Mouse (Mus musculus) heart, embryonic 11.5 days (tissue): Measurements from ENCODE around the gene Sf3a2. TPM values are rescaled to one million over a fixed set of nuclear protein-coding genes. Genes with fewer than 3 reads are reported as not detected.

Experiments
- ATAC-seq: fragments of 200-750 bp; cut with Nextera tagmentation; replicated peaks from 2 replicates; pipeline ENCODE4 v1.8.0; 2017; ENCODE audit warnings: moderate library complexity; ENCODE audit not compliant: insufficient number of reproducible peaks, low FRiP score, low TSS enrichment
- H3K27ac ChIP-seq: fragments of 300-500 bp; sonication (generic); 2 replicates; pipeline ENCODE4 v1.5.1; 2014; ENCODE audit warnings: mild to moderate bottlenecking, low read depth, low read length
- H3K27me3 ChIP-seq: fragments of 300-500 bp; sonication (generic); 2 replicates; pipeline ENCODE4 v1.6.1; 2014; ENCODE audit warnings: mild to moderate bottlenecking, low read length, mixed read lengths; ENCODE audit not compliant: control insufficient read depth, insufficient read depth
- H3K36me3 ChIP-seq: fragments of 300-500 bp; sonication (generic); 2 replicates; pipeline ENCODE4 v1.6.1; 2014; ENCODE audit warnings: mild to moderate bottlenecking, low read length, moderate library complexity, mixed read lengths; ENCODE audit not compliant: control insufficient read depth, insufficient read depth
- H3K4me1 ChIP-seq: fragments of 300-500 bp; sonication (generic); 2 replicates; pipeline ENCODE4 v1.6.1; 2014; ENCODE audit warnings: low read length; ENCODE audit not compliant: control insufficient read depth, insufficient read depth
- H3K4me2 ChIP-seq: fragments of 300-500 bp; sonication (generic); 2 replicates; pipeline ENCODE4 v1.6.1; 2014; ENCODE audit warnings: mild to moderate bottlenecking, moderate library complexity
- H3K4me3 ChIP-seq: fragments of 300-500 bp; sonication (generic); 2 replicates; pipeline ENCODE4 v1.5.1; 2014; ENCODE audit warnings: low read depth, low read length
- H3K9ac ChIP-seq: fragments of 300-500 bp; sonication (generic); 2 replicates; pipeline ENCODE4 v1.6.1; 2014; ENCODE audit warnings: mild to moderate bottlenecking, low read depth, low read length, moderate library complexity
- H3K9me3 ChIP-seq: fragments of 300-500 bp; sonication (generic); replicated peaks from 2 replicates; pipeline ENCODE4 v1.6.1; 2016; ENCODE audit warnings: low read length; ENCODE audit not compliant: control insufficient read depth
- WGBS: fragments of 180-500 bp; shearing (Covaris S2); extraction: QIAGEN DNeasy Blood & Tissue Kit; methylation state at CpG from one replicate; pipeline ENCODE4 v1.1.7; 2014; ENCODE audit not compliant: insufficient replicate concordance; 5-methylcytosine and 5-hydroxymethylcytosine counted together
- polyA plus RNA-seq: library from polyadenylated mRNA; unstranded; fragments of >200 nt; fragmentation: Nextera tagmentation; extraction: Ambion mirVana; gene quantifications from 2 replicates; pipeline ENCODE4 v1.2.1, GENCODE M21; 2014

The Sf3a2 gene
- polyA plus RNA-seq, 1 experiment from 2014 or later = 68.6 TPM

- Histone ChIP-seq H3K4me2 (no peak overlapping the region), H3K9ac (no peak overlapping the region), H3K9me3 (no peaks in the 10 kb centered on the region), H3K27me3 (no peaks in the 10 kb centered on the region), H3K4me3 (no peak overlapping the region), H3K4me1 (no peaks in the 10 kb centered on the region), H3K36me3 (peaks cover 55% of the 10 kb centered on the region), H3K27ac (no peak overlapping the region)
- ATAC-seq = no peak
- 95% methylated on average over 2 of the region's 2 CpGs for WGBS
Measured at GRCm38 (mm10) chr10:80784302-80784701, 13.7 kb upstream of the Sf3a2 start.

GRCm38 (mm10) chr10:80784871-80785270, 13.1 kb upstream of the Sf3a2 start:
- Histone ChIP-seq H3K4me3 (no peak overlapping the region), H3K4me1 (no peaks in the 10 kb centered on the region), H3K4me2 (no peak overlapping the region), H3K27me3 (no peaks in the 10 kb centered on the region), H3K27ac (no peak overlapping the region), H3K36me3 (peaks cover 56% of the 10 kb centered on the region), H3K9ac (no peak overlapping the region), H3K9me3 (no peaks in the 10 kb centered on the region)
- 88% methylated on average over 12 of the region's 12 CpGs for WGBS
- ATAC-seq = no peak

DNA sequence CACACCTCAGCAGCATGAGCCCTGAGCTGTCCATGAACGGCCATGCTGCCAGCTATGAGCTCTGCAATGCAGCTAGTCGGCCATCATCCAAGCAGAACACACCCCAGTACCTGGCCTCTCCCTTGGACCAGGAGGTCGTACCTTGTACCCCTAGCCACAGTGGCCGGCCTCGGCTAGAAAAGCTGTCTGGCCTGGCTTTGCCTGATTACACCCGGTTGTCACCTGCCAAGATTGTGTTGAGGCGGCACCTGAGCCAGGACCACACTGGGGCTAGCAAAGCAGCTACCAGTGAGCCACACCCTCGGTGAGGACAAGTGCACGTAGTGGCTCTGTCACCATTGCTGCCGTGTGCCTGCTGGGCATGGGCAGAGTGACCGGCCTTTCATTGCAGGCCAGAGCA, 12.0 kb upstream of the Sf3a2 start:
- ATAC-seq = no peak
- no peak overlapping the region for H3K9ac ChIP-seq
- no peak overlapping the region for H3K4me3 ChIP-seq
- peaks cover 59% of the 10 kb centered on the region for H3K36me3 ChIP-seq
- WGBS = 92% methylated on average over 11 of the region's 11 CpGs
- H3K27ac ChIP-seq = no peak overlapping the region
- H3K4me2 ChIP-seq = no peak overlapping the region
- no peaks in the 10 kb centered on the region for H3K27me3 ChIP-seq
- no peaks in the 10 kb centered on the region for H3K9me3 ChIP-seq
- peaks cover 3% of the 10 kb centered on the region for H3K4me1 ChIP-seq

- ATAC-seq = no peak
- H3K9me3 ChIP-seq = no peaks in the 10 kb centered on the region
- peaks cover 18% of the 10 kb centered on the region for H3K4me1 ChIP-seq
- no peak overlapping the region for H3K27ac ChIP-seq
- no peak overlapping the region for H3K4me3 ChIP-seq
- peaks cover 59% of the 10 kb centered on the region for H3K36me3 ChIP-seq
- 83% methylated on average over 2 of the region's 2 CpGs for WGBS
- no peak overlapping the region for H3K9ac ChIP-seq
- no peak overlapping the region for H3K4me2 ChIP-seq
- no peaks in the 10 kb centered on the region for H3K27me3 ChIP-seq
Measured at GRCm38 (mm10) chr10:80787517-80787916, 10.5 kb upstream of the Sf3a2 start.

DNA sequence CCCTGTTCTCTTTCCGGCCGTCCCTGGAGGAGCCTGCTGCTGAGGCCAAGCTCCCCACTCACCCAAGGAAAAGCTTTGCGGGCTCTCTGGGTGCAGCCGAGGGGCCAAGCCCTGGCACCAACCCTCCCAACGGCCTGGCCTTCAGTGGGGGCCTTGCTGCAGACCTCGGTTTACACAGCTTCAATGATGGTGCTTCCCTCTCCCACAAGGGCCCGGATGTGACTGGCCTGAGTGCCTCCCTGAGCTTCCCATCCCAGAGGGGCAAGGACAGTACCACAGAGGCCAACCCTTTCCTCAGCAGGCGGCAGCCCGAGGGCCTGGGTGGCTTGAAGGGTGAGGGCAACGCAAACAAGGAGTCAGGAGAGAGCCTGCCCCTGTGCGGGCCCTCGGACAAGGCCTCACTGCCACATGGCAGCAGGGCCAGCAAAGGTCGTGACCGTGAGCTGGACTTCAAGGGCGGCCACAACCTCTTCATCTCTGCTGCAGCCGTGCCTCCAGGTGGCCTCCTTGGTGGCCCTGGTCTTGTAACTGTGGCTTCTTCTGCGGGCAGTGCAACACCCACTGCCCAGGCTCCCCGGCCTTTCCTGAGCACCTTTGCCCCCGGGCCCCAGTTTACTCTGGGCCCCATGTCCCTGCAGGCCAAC, 7.1 kb upstream of the Sf3a2 start:
- Histone ChIP-seq H3K4me1 (peaks cover 18% of the 10 kb centered on the region), H3K27ac (no peak overlapping the region; the same call in 1 of the 2 replicates), H3K9ac (no peak overlapping the region), H3K36me3 (peaks cover 65% of the 10 kb centered on the region), H3K4me3 (no peak overlapping the region), H3K9me3 (no peaks in the 10 kb centered on the region), H3K4me2 (no peak overlapping the region), H3K27me3 (no peaks in the 10 kb centered on the region)
- no peak for ATAC-seq
- WGBS = 75% methylated on average over 19 of the region's 19 CpGs

DNA sequence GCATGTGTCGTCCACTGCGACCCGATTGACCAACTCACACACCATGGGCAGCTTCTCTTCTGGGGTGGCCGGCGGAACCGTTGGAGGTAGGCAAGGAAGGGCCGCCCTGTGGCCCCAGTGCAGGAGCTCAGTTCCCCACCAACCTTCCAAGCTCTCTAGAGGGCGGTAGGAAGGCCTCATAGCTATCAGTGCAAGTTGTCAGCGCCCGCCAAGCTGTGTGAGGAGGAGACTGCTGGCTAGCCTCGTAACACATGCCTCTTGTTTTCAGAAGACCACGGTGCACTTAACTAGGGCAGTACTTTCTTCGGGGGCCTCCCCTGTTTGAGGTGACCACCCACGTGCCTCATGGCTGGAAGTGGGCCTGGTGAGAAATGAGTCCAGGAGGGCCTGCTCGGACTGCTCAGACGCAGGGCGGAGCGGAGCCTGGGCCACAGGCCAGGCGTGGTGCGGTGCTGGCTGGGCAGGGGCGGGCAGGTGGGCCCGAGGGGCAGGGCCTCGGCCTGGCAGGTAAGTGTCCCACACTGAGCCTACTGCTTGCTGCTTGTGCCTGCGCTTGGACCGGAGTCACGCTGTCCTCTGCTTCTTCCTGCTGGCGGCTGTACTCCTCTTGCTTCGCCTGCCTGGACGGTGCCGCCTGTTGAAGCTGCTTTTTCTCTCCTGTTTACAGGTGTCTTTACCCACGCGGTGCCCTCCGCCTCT, 6.4 kb upstream of the Sf3a2 start:
- ATAC-seq = 0 out of 2 replicates have a peak, but pooled peaks have one; percentile 15
- peaks cover 23% of the 10 kb centered on the region for H3K4me1 ChIP-seq
- H3K9me3 ChIP-seq = no peaks in the 10 kb centered on the region
- peak overlapping the region; percentile 6 for H3K27ac ChIP-seq
- H3K9ac ChIP-seq = no peak overlapping the region
- H3K4me2 ChIP-seq = no peak overlapping the region
- H3K4me3 ChIP-seq = no peak overlapping the region
- 68% methylated on average over 33 of the region's 33 CpGs for WGBS
- peaks cover 61% of the 10 kb centered on the region for H3K36me3 ChIP-seq
- no peaks in the 10 kb centered on the region for H3K27me3 ChIP-seq

- no peak overlapping the region for H3K4me3 ChIP-seq
- H3K4me2 ChIP-seq = no peak overlapping the region
- H3K9ac ChIP-seq = no peak overlapping the region
- H3K4me1 ChIP-seq = peaks cover 30% of the 10 kb centered on the region
- ATAC-seq = no peak
- H3K27me3 ChIP-seq = no peaks in the 10 kb centered on the region
- WGBS = 72% methylated on average over 41 of the region's 41 CpGs
- no peaks in the 10 kb centered on the region for H3K9me3 ChIP-seq
- peak overlapping the region; percentile 6; the same call in 1 of the 2 replicates for H3K27ac ChIP-seq
- peaks cover 57% of the 10 kb centered on the region for H3K36me3 ChIP-seq
Measured at GRCm38 (mm10) chr10:80792175-80793032, 5.6 kb upstream of the Sf3a2 start.

- H3K9ac ChIP-seq = no peak overlapping the region
- 91% methylated on average over 13 of the region's 13 CpGs for WGBS
- H3K36me3 ChIP-seq = peaks cover 49% of the 10 kb centered on the region
- H3K27me3 ChIP-seq = no peaks in the 10 kb centered on the region
- ATAC-seq = no peak
- no peak overlapping the region for H3K27ac ChIP-seq
- H3K9me3 ChIP-seq = no peaks in the 10 kb centered on the region
- H3K4me3 ChIP-seq = no peak overlapping the region
- no peak overlapping the region for H3K4me2 ChIP-seq
- H3K4me1 ChIP-seq = peaks cover 30% of the 10 kb centered on the region
Measured at GRCm38 (mm10) chr10:80793033-80793784, 4.8 kb upstream of the Sf3a2 start.
